Mouse (Mus musculus) liver, embryonic 12.5 days (tissue): Measurements from ENCODE around the gene Susd6. TPM values are rescaled to one million over a fixed set of nuclear protein-coding genes. Genes with fewer than 3 reads are reported as not detected.

Experiments used
- ATAC-seq: fragments of 200-750 bp; cut with Nextera tagmentation; 2 replicates; pipeline ENCODE4 v1.8.0; 2017; ENCODE audit warnings: moderate number of reproducible peaks, mild to moderate bottlenecking, moderate library complexity
- H3K27ac ChIP-seq: fragments of 300-500 bp; sonication (generic); 2 replicates; pipeline ENCODE4 v1.5.1; 2016; ENCODE audit warnings: mild to moderate bottlenecking
- H3K27me3 ChIP-seq: fragments of 300-500 bp; sonication (generic); replicated peaks from 2 replicates; pipeline ENCODE4 v1.6.1; 2016; ENCODE audit warnings: mild to moderate bottlenecking, moderate library complexity
- H3K36me3 ChIP-seq: fragments of 300-500 bp; sonication (generic); 2 replicates; pipeline ENCODE4 v1.6.1; 2016; ENCODE audit warnings: mild to moderate bottlenecking, moderate library complexity
- H3K4me1 ChIP-seq: fragments of 300-500 bp; sonication (generic); 2 replicates; pipeline ENCODE4 v1.6.1; 2016
- H3K4me2 ChIP-seq: fragments of 300-500 bp; sonication (generic); 2 replicates; pipeline ENCODE4 v1.6.1; 2016; ENCODE audit warnings: mild to moderate bottlenecking, moderate library complexity
- H3K4me3 ChIP-seq: fragments of 300-500 bp; sonication (generic); 2 replicates; pipeline ENCODE4 v1.5.1; 2016; ENCODE audit warnings: mild to moderate bottlenecking, moderate library complexity
- H3K9ac ChIP-seq: fragments of 300-500 bp; sonication (generic); 2 replicates; pipeline ENCODE4 v1.6.1; 2016; ENCODE audit warnings: mild to moderate bottlenecking, moderate library complexity
- H3K9me3 ChIP-seq: fragments of 300-500 bp; sonication (generic); replicated peaks from 2 replicates; pipeline ENCODE4 v1.6.1; 2016; ENCODE audit warnings: mild to moderate bottlenecking, moderate library complexity
- WGBS: fragments of 180-500 bp; shearing (Covaris S2); methylation state at CpG from one replicate; pipeline ENCODE4 v1.1.7; 2016; ENCODE audit not compliant: insufficient replicate concordance; 5-methylcytosine and 5-hydroxymethylcytosine counted together
- polyA plus RNA-seq: library from polyadenylated mRNA; unstranded; fragments of >200 nt; fragmentation: Nextera tagmentation; extraction: Ambion mirVana; gene quantifications from 2 replicates; pipeline ENCODE4 v1.2.1, GENCODE M21; 2016

Susd6 gene
- polyA plus RNA-seq, 1 experiment from 2014 or later = 15.9 TPM

- H3K27me3 ChIP-seq = peaks cover 26% of the 10 kb centered on the region
- H3K4me3 ChIP-seq = no peak overlapping the region
- H3K4me1 ChIP-seq = peaks cover 47% of the 10 kb centered on the region
- no peaks in the 10 kb centered on the region for H3K36me3 ChIP-seq
- 69% methylated on average over 1 of the region's 1 CpGs for whole genome bisulfite sequencing
- H3K9me3 ChIP-seq = no peaks in the 10 kb centered on the region
- no peak overlapping the region for H3K4me2 ChIP-seq
- H3K27ac ChIP-seq = no peak overlapping the region
- no peak for ATAC-seq
- H3K9ac ChIP-seq = no peak overlapping the region
These were observed 137.2 kb downstream of the Susd6 start for GRCm38 (mm10) chr12:80927518-80927917.

- H3K27ac ChIP-seq = peak overlapping the region; percentile 55; the same call in 1 of the 2 replicates
- H3K27me3 ChIP-seq = peaks cover 13% of the 10 kb centered on the region
- H3K9me3 ChIP-seq = no peaks in the 10 kb centered on the region
- H3K36me3 ChIP-seq = no peaks in the 10 kb centered on the region
- H3K4me1 ChIP-seq = peaks cover 43% of the 10 kb centered on the region
- no peak for ATAC-seq
- H3K9ac ChIP-seq = no peak overlapping the region
- 51% methylated on average over 3 of the region's 3 CpGs for WGBS
- H3K4me2 ChIP-seq = no peak overlapping the region
- no peak overlapping the region for H3K4me3 ChIP-seq
These were observed 138.6 kb downstream of the Susd6 start for GRCm38 (mm10) chr12:80928881-80929280.

GRCm38 (mm10) chr12:80930141-80930540 lies 139.8 kb downstream of the Susd6 start:
- Histone ChIP-seq H3K27me3 (0 out of 2 replicates have a peak, but pooled peaks cover under 1% of the 10 kb centered on the region), H3K36me3 (no peaks in the 10 kb centered on the region), H3K4me3 (no peak overlapping the region), H3K27ac (peak overlapping the region; percentile 45), H3K9ac (no peak overlapping the region), H3K9me3 (no peaks in the 10 kb centered on the region), H3K4me1 (peaks cover 43% of the 10 kb centered on the region), H3K4me2 (no peak overlapping the region)
- 42% methylated on average over 7 of the region's 7 CpGs for WGBS
- ATAC-seq = peak; percentile 89

Other genes starting within 250 kb of the Susd6 start
- gene Slc39a9, start 146.6 kb upstream of the Susd6 start, polyA plus RNA-seq = 15.3 and 15.7 TPM in 2 replicates
- gene Erh, start 146.2 kb upstream of the Susd6 start, polyA plus RNA-seq = 188 and 195 TPM in 2 replicates
- 0.44 and 0.66 TPM in 2 replicates for gene Plekhd1, start 97.9 kb upstream of the Susd6 start, polyA plus RNA-seq
- gene Ccdc177, start 29.8 kb upstream of the Susd6 start, polyA plus RNA-seq = not detected in 2 replicates
- 357 and 402 TPM in 2 replicates for gene Srsf5, start 155.0 kb downstream of the Susd6 start, polyA plus RNA-seq
- gene Slc10a1, start 178.2 kb downstream of the Susd6 start, polyA plus RNA-seq = 0.57 and 0.60 TPM in 2 replicates
- 7.0 and 7.9 TPM in 2 replicates for gene Smoc1, start 236.3 kb downstream of the Susd6 start, polyA plus RNA-seq